Mouse (Mus musculus) mature B cell (primary cell): ENCODE data around the gene Gm6526.
"Not testable (repeated sequence)": the region's sequence is repeated elsewhere in the genome, so short reads cannot be mapped to it uniquely, and the experiment has no call there.

Experiments used
- in situ Hi-C: fragments of 300-500 bp; cut with MboI; formaldehyde crosslinking; loops from 2 replicates; pipeline ENCODE4 v1.14.3; 2019

Gene Gm6526

DNA sequence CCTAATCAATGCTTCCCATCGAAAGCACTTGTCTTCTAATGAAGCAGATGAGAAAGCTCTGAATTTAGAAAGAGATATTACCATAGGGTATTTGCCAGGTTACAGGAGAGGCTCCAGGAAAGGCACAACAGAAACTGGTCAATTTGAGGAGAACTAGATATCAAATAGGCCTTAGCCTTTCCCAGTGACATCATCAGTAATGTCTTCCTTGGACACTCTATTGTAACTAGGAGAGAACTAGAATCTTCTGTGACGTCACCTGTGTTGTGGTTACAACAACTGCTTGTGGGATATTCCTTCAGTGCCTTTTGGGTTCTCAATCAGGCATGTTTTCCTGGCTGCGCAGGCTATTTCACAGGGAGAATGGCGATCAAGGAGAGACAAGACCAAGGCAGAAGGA, at the start of gene Gm6526:
Gene Gm6526, plus strand, starts transcription at position 301 of the 400 bp plus-strand sequence.
- in situ Hi-C loops = not testable (repeated sequence)

DNA sequence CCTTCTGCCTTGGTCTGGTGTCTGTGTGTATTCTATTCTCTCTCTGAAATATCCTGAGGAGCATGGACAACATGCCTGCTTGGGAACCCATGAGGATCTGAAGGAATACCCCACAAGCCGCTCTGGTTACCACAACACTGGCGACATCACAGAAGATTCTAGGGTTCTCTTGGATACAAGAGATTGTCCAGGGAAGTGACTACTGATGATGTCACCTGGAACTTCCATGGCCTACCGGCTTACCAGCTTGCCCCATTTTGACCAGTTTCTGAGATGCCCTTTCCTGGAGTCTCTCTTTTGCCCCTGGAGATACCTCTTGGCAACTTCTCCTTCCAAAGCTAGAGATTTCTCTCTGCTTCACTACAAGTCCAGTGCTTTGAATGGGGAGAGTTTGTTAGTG, 20.3 kb upstream of the Gm6526 start, which contains the start of gene Gm16506:
Gene Gm16506, minus strand, starts transcription at position 101 of the 400 bp plus-strand sequence.
- in situ Hi-C loops = not testable (repeated sequence)

DNA sequence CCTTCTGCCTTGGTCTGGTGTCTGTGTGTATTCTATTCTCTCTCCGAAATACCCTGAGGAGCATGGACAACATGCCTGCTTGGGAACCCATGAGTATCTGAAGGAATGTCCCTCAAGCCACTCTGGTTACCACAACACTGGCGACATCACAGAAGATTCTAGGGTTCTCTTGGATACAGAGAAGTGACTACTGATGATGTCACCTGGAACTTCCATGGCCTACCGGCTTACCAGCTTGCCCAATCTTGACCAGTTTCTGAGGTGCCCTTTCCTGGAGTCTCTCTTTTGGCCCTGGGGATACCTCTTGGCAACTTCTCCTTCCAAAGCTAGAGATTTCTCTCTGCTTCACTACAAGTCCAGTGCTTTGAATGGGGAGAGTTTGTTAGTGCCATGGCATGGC, 37.0 kb downstream of the Gm6526 start, which contains the start of gene Gm8180:
Gene Gm8180, minus strand, starts transcription at position 101 of the 400 bp plus-strand sequence.
- in situ Hi-C loops = not testable (repeated sequence)

DNA sequence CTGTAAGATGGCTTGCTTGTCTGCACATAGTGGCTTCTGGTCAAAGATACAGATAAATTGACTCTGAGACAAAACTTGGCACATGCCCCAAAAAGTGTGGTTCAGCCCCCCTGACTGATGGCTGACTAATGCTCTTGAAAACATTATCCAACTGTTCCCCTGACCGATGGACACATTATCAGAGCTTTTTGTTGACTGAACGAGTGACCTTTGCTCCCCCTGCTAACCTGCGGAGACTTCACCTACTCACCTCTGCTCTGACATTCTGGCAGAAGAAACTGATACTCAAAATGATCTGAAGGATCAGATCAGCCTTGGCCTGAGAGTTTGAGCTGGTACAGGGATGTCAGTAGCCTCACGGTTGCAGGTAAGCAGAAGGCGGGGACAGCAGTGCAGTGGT, 46.1 kb downstream of the Gm6526 start:
- in situ Hi-C loops = not testable (repeated sequence)

DNA sequence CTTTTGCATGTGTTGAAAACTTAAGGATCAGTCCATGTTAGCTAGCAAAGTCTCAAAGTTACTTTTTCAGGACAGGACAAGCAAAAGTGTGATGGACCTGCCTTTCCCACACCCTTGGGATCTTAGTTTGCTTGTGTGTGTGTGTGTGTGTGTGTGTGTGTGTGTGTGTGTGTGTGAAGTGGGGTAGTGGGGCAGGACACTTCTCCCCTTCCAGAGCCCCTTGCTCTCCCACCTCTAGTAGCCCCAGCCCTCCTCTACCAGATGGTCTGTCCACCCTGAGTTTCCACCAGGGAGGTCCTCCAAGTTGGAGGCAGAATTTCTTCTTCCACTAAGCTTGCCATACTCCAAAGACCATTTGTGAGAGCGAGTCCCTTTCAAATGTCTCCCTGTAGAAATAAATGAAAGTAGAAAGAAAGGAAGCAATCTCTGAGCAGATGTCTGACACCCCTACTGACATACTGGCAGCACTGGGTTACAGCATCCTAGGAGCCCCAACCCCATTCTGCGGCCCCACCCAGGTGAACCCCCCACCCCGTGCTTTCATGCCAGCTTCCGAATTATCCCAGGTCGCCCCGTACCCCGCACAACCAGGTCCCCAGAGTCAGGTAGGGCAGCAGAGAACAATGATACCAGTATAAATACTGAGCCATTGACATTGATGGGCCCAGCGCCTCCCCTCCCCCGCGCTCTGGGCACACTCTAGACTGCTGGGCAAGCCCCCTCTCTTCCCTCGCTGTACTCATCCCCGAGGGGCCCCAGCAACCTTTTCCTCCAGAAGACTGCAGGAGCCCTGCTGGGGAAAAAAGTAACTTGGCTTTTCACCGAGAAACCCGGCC, 48.6 kb downstream of the Gm6526 start:
- in situ Hi-C loops = no loop called here

DNA sequence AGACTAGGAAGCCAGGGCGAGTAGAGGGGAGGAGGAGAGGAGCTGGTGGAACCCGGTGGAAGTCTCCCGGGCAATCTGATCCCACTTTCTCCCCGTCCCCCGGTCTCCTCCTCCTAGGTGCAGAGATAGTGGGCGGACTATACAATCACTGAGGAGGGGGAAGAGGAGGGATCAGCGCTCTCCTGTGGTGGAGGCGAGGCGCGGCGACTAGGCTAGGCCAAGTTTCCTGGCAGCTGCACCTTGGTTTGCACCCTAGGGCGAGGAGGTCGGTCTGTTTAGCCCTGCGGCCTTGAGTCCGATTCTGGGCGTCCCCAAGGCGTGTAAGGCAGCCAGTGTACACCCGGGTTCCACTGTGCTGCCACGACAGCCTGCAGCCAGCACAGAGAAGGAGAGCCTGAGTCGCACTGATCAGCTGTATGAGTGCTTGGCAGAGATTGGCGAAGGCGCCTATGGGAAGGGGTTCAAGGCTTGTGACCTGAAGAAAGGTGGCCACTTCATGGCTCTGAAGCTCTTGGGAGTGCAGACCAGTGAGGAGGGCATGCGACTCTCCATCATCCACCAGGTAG, 49.3 kb downstream of the Gm6526 start:
- in situ Hi-C loops = not testable (repeated sequence)

DNA sequence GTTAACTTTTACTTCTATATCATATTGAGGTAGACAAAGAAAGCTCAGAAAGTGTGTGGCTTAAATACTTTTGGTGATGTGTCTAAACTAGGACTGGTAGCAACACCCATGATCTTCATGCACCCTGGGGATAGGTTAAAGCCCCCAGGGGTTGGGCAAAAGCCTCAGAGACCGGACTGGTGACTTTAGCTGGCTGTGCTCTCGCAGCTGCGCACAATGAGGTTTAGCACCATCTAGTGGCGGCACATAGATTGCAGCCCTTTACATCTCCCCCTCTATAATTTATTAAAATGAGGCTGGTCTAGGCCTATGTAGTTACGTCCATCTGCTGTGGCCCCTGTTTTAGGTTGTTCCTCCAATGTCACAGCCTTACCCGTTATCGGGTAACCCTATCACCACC, 56.8 kb downstream of the Gm6526 start:
- in situ Hi-C loops = not testable (repeated sequence)
